Comparison of ENCODE assay signal across 23 mouse cellular contexts in the genomic region with DNA sequence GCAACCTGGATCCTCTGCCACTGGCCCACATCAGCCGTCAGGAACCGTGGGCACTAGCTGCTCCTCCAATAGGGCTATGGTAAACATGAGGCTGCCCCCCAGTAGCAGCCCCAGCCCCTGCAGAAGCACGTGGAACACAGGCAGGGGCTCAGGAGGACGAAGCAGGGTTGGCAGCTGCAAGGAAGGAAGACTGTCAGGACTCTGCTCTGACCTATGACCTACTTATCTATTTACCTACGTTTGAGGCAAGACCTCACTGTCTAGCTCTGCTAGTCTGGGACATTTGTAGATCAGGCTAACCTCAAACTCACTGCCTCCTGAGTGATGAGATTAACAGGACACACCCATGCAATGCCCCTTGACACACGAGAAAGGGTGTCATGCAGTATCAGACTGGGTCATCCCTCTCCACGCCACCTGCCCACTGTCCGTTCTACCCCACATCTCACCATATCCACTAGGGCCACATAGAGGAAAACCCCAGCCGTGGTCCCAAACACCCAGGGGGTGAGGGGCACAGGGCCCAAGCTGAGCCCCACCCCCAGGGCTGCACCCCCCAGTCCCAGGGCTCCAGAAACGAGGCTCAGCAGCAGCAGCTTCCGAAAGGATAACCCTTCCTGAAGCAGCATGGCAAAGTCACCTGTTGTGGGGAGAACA. TPM values are rescaled to one million over a fixed set of nuclear protein-coding genes. Genes with fewer than 3 reads are reported as not detected.
DNase-seq lines count a peak whose midpoint lies in the region; ATAC-seq and TF ChIP-seq lines count a peak whose summit lies in the region.
"Had no signal": no experiment of that assay in that cellular context is flagged by ENCODE, and none has a peak within 500 bp of the region (broad histone marks: within the 10 kb centered on the region; RNA-seq: fewer than 3 reads in every experiment).

No protein-coding gene starts in this region.

- H3K27me3 ChIP-seq in hindbrain, embryonic 16.5 days (replicated peaks; ENCODE audit: control insufficient read depth, insufficient read depth, low read length), result no peaks in the 10 kb centered on the region
- no peaks in the 10 kb centered on the region for H3K27me3 ChIP-seq in hindbrain, postnatal 0 days (ENCODE audit: insufficient read depth, low read length)
- no peaks in the 10 kb centered on the region for H3K27me3 ChIP-seq in midbrain, embryonic 15.5 days (replicated peaks)
- H3K27me3 ChIP-seq in midbrain, embryonic 16.5 days (ENCODE audit: control insufficient read depth, insufficient read depth, low read depth, low read length), result no peaks in the 10 kb centered on the region
- H3K27me3 ChIP-seq in liver, embryonic 13.5 days, result no peaks in the 10 kb centered on the region
- H3K27me3 ChIP-seq: heart, embryonic 13.5 days; neural tube, embryonic 15.5 days; stomach, embryonic 15.5 days had no signal

- H3K27ac ChIP-seq in hindbrain, embryonic 16.5 days (ENCODE audit: low read depth, low read length), result no peak overlapping the region
- H3K27ac ChIP-seq in hindbrain, postnatal 0 days, result no peak overlapping the region
- no peak overlapping the region for H3K27ac ChIP-seq in midbrain, embryonic 15.5 days
- H3K27ac ChIP-seq in midbrain, embryonic 16.5 days (ENCODE audit: low read length), result no peak overlapping the region
- H3K27ac ChIP-seq in liver, embryonic 13.5 days, result no peak overlapping the region
- H3K27ac ChIP-seq: forebrain, embryonic 10.5 days; heart, adult 2 months; heart, embryonic 13.5 days; hindbrain, embryonic 14.5 days; limb, embryonic 10.5 days; neural tube, embryonic 15.5 days; stomach, embryonic 15.5 days had no signal

- ATAC-seq in hindbrain, embryonic 16.5 days, result 0 out of 2 replicates have a peak, but pooled peaks have one; percentile 3
- no peak for ATAC-seq in hindbrain, postnatal 0 days
- ATAC-seq in midbrain, embryonic 15.5 days (replicated peaks), result peak; percentile 8; the same call in 1 of the 2 replicates
- ATAC-seq in midbrain, embryonic 16.5 days, result no peak
- peak; percentile 4; the same call in 1 of the 2 replicates for ATAC-seq in liver, embryonic 13.5 days (ENCODE audit: low read depth)
- peak; percentile 29; the same call in 1 of the 2 replicates for ATAC-seq in megakaryocyte-erythroid progenitor cell, adult 5-6 weeks (replicated peaks; ENCODE audit: low FRiP score, low TSS enrichment, poor library complexity, severe bottlenecking)
- ATAC-seq: forebrain, postnatal 0 days had no signal

- H3K36me3 ChIP-seq in hindbrain, embryonic 16.5 days (ENCODE audit: control insufficient read depth, insufficient read depth, low read length), result peaks cover 18% of the 10 kb centered on the region
- peaks cover 26% of the 10 kb centered on the region for H3K36me3 ChIP-seq in hindbrain, postnatal 0 days (ENCODE audit: insufficient read depth, low read length)
- peaks cover 18% of the 10 kb centered on the region for H3K36me3 ChIP-seq in midbrain, embryonic 15.5 days (replicated peaks)
- peaks cover 5% of the 10 kb centered on the region; the same call in 1 of the 2 replicates for H3K36me3 ChIP-seq in midbrain, embryonic 16.5 days (ENCODE audit: control insufficient read depth, insufficient read depth, low read length)
- H3K36me3 ChIP-seq in liver, embryonic 13.5 days, result peaks cover 44% of the 10 kb centered on the region

- 67% methylated on average over 11 of the region's 11 CpGs for WGBS in hindbrain, embryonic 16.5 days
- WGBS in hindbrain, postnatal 0 days, result 66% methylated on average over 11 of the region's 11 CpGs
- 66% methylated on average over 11 of the region's 11 CpGs for WGBS in midbrain, embryonic 15.5 days
- WGBS in midbrain, embryonic 16.5 days, result 60% methylated on average over 11 of the region's 11 CpGs
- 48% methylated on average over 11 of the region's 11 CpGs for WGBS in liver, embryonic 13.5 days (ENCODE audit: insufficient replicate concordance)

- H3K9me3 ChIP-seq in hindbrain, embryonic 16.5 days (ENCODE audit: control insufficient read depth, low read length), result no peaks in the 10 kb centered on the region
- no peaks in the 10 kb centered on the region for H3K9me3 ChIP-seq in hindbrain, postnatal 0 days (ENCODE audit: low read length)
- H3K9me3 ChIP-seq in midbrain, embryonic 15.5 days, result no peaks in the 10 kb centered on the region
- H3K9me3 ChIP-seq in midbrain, embryonic 16.5 days (replicated peaks; ENCODE audit: control insufficient read depth, low read length, poor library complexity, severe bottlenecking), result no peaks in the 10 kb centered on the region
- no peaks in the 10 kb centered on the region for H3K9me3 ChIP-seq in liver, embryonic 13.5 days (replicated peaks)
- H3K9me3 ChIP-seq: forebrain, embryonic 10.5 days; heart, embryonic 13.5 days; limb, embryonic 10.5 days; neural tube, embryonic 15.5 days; stomach, embryonic 15.5 days had no signal

- no peak overlapping the region for H3K4me3 ChIP-seq in hindbrain, embryonic 16.5 days (ENCODE audit: low read length)
- H3K4me3 ChIP-seq in hindbrain, postnatal 0 days (ENCODE audit: low read length), result no peak overlapping the region
- H3K4me3 ChIP-seq in midbrain, embryonic 15.5 days, result no peak overlapping the region
- no peak overlapping the region for H3K4me3 ChIP-seq in midbrain, embryonic 16.5 days (ENCODE audit: low read depth, low read length)
- no peak overlapping the region for H3K4me3 ChIP-seq in liver, embryonic 13.5 days (replicated peaks)
- H3K4me3 ChIP-seq: forebrain, embryonic 10.5 days; heart, adult 2 months; heart, embryonic 13.5 days; limb, embryonic 10.5 days; neural tube, embryonic 15.5 days; stomach, embryonic 15.5 days had no signal

- no peak for TF ChIP-seq CTCF in hindbrain, postnatal 0 days (IDR thresholded peaks at IDR 0.05; ENCODE audit: low read depth)

- DNase-seq in hindbrain, postnatal 0 days (ENCODE audit: low spot score), result no peak
- DNase-seq in liver, embryonic 13.5 days, result no peak
- no peak for DNase-seq in cerebellum, postnatal 10 days
- DNase-seq in cerebellum, adult 11-12 months, result no peak
- DNase-seq: adrenal gland, postnatal 25 days; cerebellum, adult 9-10 months; forebrain, postnatal 0 days; gastrocnemius, postnatal 14 days; heart, adult 2 months; lung, adult 18-20 months; lung, postnatal 36 days had no signal

- no peaks in the 10 kb centered on the region; the same call in 1 of the 2 replicates for H3K4me1 ChIP-seq in hindbrain, embryonic 16.5 days (ENCODE audit: control insufficient read depth, insufficient read depth, low read depth, low read length)
- no peaks in the 10 kb centered on the region for H3K4me1 ChIP-seq in hindbrain, postnatal 0 days (ENCODE audit: insufficient read depth, low read length)
- no peaks in the 10 kb centered on the region for H3K4me1 ChIP-seq in midbrain, embryonic 15.5 days
- H3K4me1 ChIP-seq in midbrain, embryonic 16.5 days (ENCODE audit: control insufficient read depth, insufficient read depth, low read length), result no peaks in the 10 kb centered on the region
- peaks cover 36% of the 10 kb centered on the region for H3K4me1 ChIP-seq in liver, embryonic 13.5 days (replicated peaks)
- H3K4me1 ChIP-seq: neural tube, embryonic 15.5 days had no signal

- no peak overlapping the region for H3K9ac ChIP-seq in hindbrain, embryonic 16.5 days (ENCODE audit: low read depth, low read length)
- no peak overlapping the region for H3K9ac ChIP-seq in hindbrain, postnatal 0 days (replicated peaks; ENCODE audit: low read length)
- H3K9ac ChIP-seq in midbrain, embryonic 15.5 days, result no peak overlapping the region
- H3K9ac ChIP-seq in midbrain, embryonic 16.5 days (ENCODE audit: low read depth, low read length), result no peak overlapping the region
- H3K9ac ChIP-seq in liver, embryonic 13.5 days, result no peak overlapping the region
- H3K9ac ChIP-seq: forebrain, postnatal 0 days; heart, embryonic 13.5 days; hindbrain, embryonic 14.5 days; neural tube, embryonic 15.5 days; stomach, embryonic 15.5 days had no signal

- no peak overlapping the region for H3K4me2 ChIP-seq in hindbrain, embryonic 16.5 days (ENCODE audit: low read length)
- H3K4me2 ChIP-seq in hindbrain, postnatal 0 days (ENCODE audit: low read depth, low read length), result no peak overlapping the region
- H3K4me2 ChIP-seq in midbrain, embryonic 15.5 days, result no peak overlapping the region
- no peak overlapping the region for H3K4me2 ChIP-seq in midbrain, embryonic 16.5 days (ENCODE audit: low read length)
- H3K4me2 ChIP-seq in liver, embryonic 13.5 days, result no peak overlapping the region
- H3K4me2 ChIP-seq: heart, embryonic 13.5 days; hindbrain, embryonic 14.5 days; neural tube, embryonic 15.5 days; stomach, embryonic 15.5 days had no signal

RNA-seq across cellular contexts. Expression of gene Slc39a5, which starts 4.9 kb away (rescaled TPM):
- polyA plus RNA-seq in hindbrain, embryonic 16.5 days (2015; fragmentation: Nextera tagmentation; extraction: Ambion mirVana), result 0.36 and 0.41 TPM in 2 replicates
- total RNA-seq in hindbrain, postnatal 0 days (2014; rRNA removed), result 0.58 and 2.3 TPM in 2 replicates
- 0.55 and 0.66 TPM in 2 replicates for polyA plus RNA-seq in hindbrain, postnatal 0 days (2015; fragmentation: Nextera tagmentation; extraction: Ambion mirVana)
- polyA plus RNA-seq in midbrain, embryonic 15.5 days (2015; fragmentation: Nextera tagmentation; extraction: Ambion mirVana), result not detected in 2 replicates
- 0.10 TPM in 1 of 2 replicates, not detected in the other for polyA plus RNA-seq in midbrain, embryonic 16.5 days (2015; fragmentation: Nextera tagmentation; extraction: Ambion mirVana)
- polyA plus RNA-seq in liver, embryonic 13.5 days (2015; fragmentation: Nextera tagmentation; extraction: Ambion mirVana), result 30.5 and 32.8 TPM in 2 replicates
- not detected in 2 replicates for total RNA-seq in megakaryocyte-erythroid progenitor cell, adult 5-6 weeks (2014; fragmentation: Nextera tagmentation)
- total RNA-seq in megakaryocyte-erythroid progenitor cell, adult 5-6 weeks (2017), result not detected in 2 replicates
- total RNA-seq: adrenal gland, postnatal 25 days; common myeloid progenitor, adult 5-6 weeks; gastrocnemius, postnatal 14 days; heart, adult 2 months; heart, postnatal 25 days had no signal
- polyA plus RNA-seq: forebrain, embryonic 10.5 days; heart, adult 2 months; hindbrain, embryonic 14.5 days had no signal

RNA-seq across cellular contexts. Expression of gene Nabp2, which starts 15.1 kb away (rescaled TPM):
- polyA plus RNA-seq in hindbrain, embryonic 16.5 days (2015; fragmentation: Nextera tagmentation; extraction: Ambion mirVana), result 126 and 150 TPM in 2 replicates
- 73.9 and 98.9 TPM in 2 replicates for total RNA-seq in hindbrain, postnatal 0 days (2014; rRNA removed)
- 135 and 140 TPM in 2 replicates for polyA plus RNA-seq in hindbrain, postnatal 0 days (2015; fragmentation: Nextera tagmentation; extraction: Ambion mirVana)
- polyA plus RNA-seq in midbrain, embryonic 15.5 days (2015; fragmentation: Nextera tagmentation; extraction: Ambion mirVana), result 146 and 147 TPM in 2 replicates
- polyA plus RNA-seq in midbrain, embryonic 16.5 days (2015; fragmentation: Nextera tagmentation; extraction: Ambion mirVana), result 141 and 150 TPM in 2 replicates
- polyA plus RNA-seq in liver, embryonic 13.5 days (2015; fragmentation: Nextera tagmentation; extraction: Ambion mirVana), result 57.3 and 64.4 TPM in 2 replicates
- total RNA-seq in megakaryocyte-erythroid progenitor cell, adult 5-6 weeks (2014; fragmentation: Nextera tagmentation), result 63.0 and 130 TPM in 2 replicates
- total RNA-seq in megakaryocyte-erythroid progenitor cell, adult 5-6 weeks (2017), result 54.4 and 98.8 TPM in 2 replicates

RNA-seq across cellular contexts. Expression of gene Rnf41, which starts 15.3 kb away (rescaled TPM):
- 96.7 and 98.3 TPM in 2 replicates for polyA plus RNA-seq in hindbrain, embryonic 16.5 days (2015; fragmentation: Nextera tagmentation; extraction: Ambion mirVana)
- 98.1 and 105 TPM in 2 replicates for total RNA-seq in hindbrain, postnatal 0 days (2014; rRNA removed)
- 75.8 and 76.3 TPM in 2 replicates for polyA plus RNA-seq in hindbrain, postnatal 0 days (2015; fragmentation: Nextera tagmentation; extraction: Ambion mirVana)
- 105 and 107 TPM in 2 replicates for polyA plus RNA-seq in midbrain, embryonic 15.5 days (2015; fragmentation: Nextera tagmentation; extraction: Ambion mirVana)
- 105 and 108 TPM in 2 replicates for polyA plus RNA-seq in midbrain, embryonic 16.5 days (2015; fragmentation: Nextera tagmentation; extraction: Ambion mirVana)
- polyA plus RNA-seq in liver, embryonic 13.5 days (2015; fragmentation: Nextera tagmentation; extraction: Ambion mirVana), result 9.0 and 10.7 TPM in 2 replicates
- 20.9 and 21.6 TPM in 2 replicates for total RNA-seq in megakaryocyte-erythroid progenitor cell, adult 5-6 weeks (2014; fragmentation: Nextera tagmentation)
- 8.8 and 12.9 TPM in 2 replicates for total RNA-seq in megakaryocyte-erythroid progenitor cell, adult 5-6 weeks (2017)

RNA-seq across cellular contexts. Expression of gene Ankrd52, which starts 19.2 kb away (rescaled TPM):
- polyA plus RNA-seq in hindbrain, embryonic 16.5 days (2015; fragmentation: Nextera tagmentation; extraction: Ambion mirVana), result 9.9 and 12.1 TPM in 2 replicates
- 38.8 and 39.5 TPM in 2 replicates for total RNA-seq in hindbrain, postnatal 0 days (2014; rRNA removed)
- 9.1 and 10.6 TPM in 2 replicates for polyA plus RNA-seq in hindbrain, postnatal 0 days (2015; fragmentation: Nextera tagmentation; extraction: Ambion mirVana)
- polyA plus RNA-seq in midbrain, embryonic 15.5 days (2015; fragmentation: Nextera tagmentation; extraction: Ambion mirVana), result 15.0 and 15.6 TPM in 2 replicates
- 9.9 and 13.6 TPM in 2 replicates for polyA plus RNA-seq in midbrain, embryonic 16.5 days (2015; fragmentation: Nextera tagmentation; extraction: Ambion mirVana)
- 5.0 and 5.1 TPM in 2 replicates for polyA plus RNA-seq in liver, embryonic 13.5 days (2015; fragmentation: Nextera tagmentation; extraction: Ambion mirVana)
- total RNA-seq in megakaryocyte-erythroid progenitor cell, adult 5-6 weeks (2014; fragmentation: Nextera tagmentation), result 62.2 and 68.5 TPM in 2 replicates
- 8.3 and 11.7 TPM in 2 replicates for total RNA-seq in megakaryocyte-erythroid progenitor cell, adult 5-6 weeks (2017)

RNA-seq across cellular contexts. Expression of gene Coq10a, which starts 27.3 kb away (rescaled TPM):
- 11.4 and 32.3 TPM in 2 replicates for polyA plus RNA-seq in hindbrain, embryonic 16.5 days (2015; fragmentation: Nextera tagmentation; extraction: Ambion mirVana)
- 26.9 and 42.1 TPM in 2 replicates for total RNA-seq in hindbrain, postnatal 0 days (2014; rRNA removed)
- polyA plus RNA-seq in hindbrain, postnatal 0 days (2015; fragmentation: Nextera tagmentation; extraction: Ambion mirVana), result 50.8 and 52.1 TPM in 2 replicates
- polyA plus RNA-seq in midbrain, embryonic 15.5 days (2015; fragmentation: Nextera tagmentation; extraction: Ambion mirVana), result 42.6 and 44.2 TPM in 2 replicates
- polyA plus RNA-seq in midbrain, embryonic 16.5 days (2015; fragmentation: Nextera tagmentation; extraction: Ambion mirVana), result 36.8 and 40.3 TPM in 2 replicates
- 4.6 and 4.8 TPM in 2 replicates for polyA plus RNA-seq in liver, embryonic 13.5 days (2015; fragmentation: Nextera tagmentation; extraction: Ambion mirVana)
- total RNA-seq in megakaryocyte-erythroid progenitor cell, adult 5-6 weeks (2014; fragmentation: Nextera tagmentation), result 12.9 and 16.8 TPM in 2 replicates
- 8.8 and 10.9 TPM in 2 replicates for total RNA-seq in megakaryocyte-erythroid progenitor cell, adult 5-6 weeks (2017)

Comparison
In these comparisons a context has a peak if more than half of its experiments do, and no peak if none do; other contexts are left out.
1. ATAC-seq: peak in hindbrain, embryonic 16.5 days (single experiment), midbrain, embryonic 15.5 days (single experiment), liver, embryonic 13.5 days (single experiment) and megakaryocyte-erythroid progenitor cell, adult 5-6 weeks (single experiment); none in hindbrain, postnatal 0 days (single experiment) and midbrain, embryonic 16.5 days (single experiment).
2. RNA of gene Slc39a5, which starts 4.9 kb away (polyA plus RNA-seq): 30.5 to 32.8 TPM in liver, embryonic 13.5 days; 0.55 to 0.66 TPM in hindbrain, postnatal 0 days, 0.36 to 0.41 TPM in hindbrain, embryonic 16.5 days, not detected in midbrain, embryonic 15.5 days and 0.10 TPM in midbrain, embryonic 16.5 days; every median in the first group is over 10 times any median in the second.